Comparison of ENCODE assay signal across 8 mouse cellular contexts in the genomic region with DNA sequence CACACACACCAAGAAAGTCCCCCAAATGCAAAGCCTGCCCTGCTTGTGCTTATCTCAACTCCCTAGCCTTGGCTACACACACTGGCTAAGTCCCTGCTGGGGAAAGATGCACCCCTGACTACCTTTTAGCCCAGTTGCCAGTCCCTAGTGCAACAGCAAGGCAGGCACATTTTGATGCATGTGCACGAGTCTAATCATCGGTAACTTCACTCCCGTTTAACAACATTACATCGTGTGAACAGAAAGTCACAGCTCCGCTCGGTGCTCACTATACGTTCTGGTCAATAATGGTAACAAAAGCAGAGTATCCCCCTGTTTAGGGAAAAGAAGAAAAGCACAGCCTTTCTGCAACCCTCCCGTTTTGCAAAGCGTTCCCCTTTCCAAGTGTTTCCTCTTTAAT. TPM values are rescaled to one million over a fixed set of nuclear protein-coding genes. Genes with fewer than 3 reads are reported as not detected.
DNase-seq lines count a peak whose midpoint lies in the region; ATAC-seq lines count a peak whose summit lies in the region.

No protein-coding gene starts in this region.

- peaks cover 67% of the 10 kb centered on the region for H3K27me3 ChIP-seq in liver, embryonic 11.5 days (replicated peaks; ENCODE audit: control insufficient read depth, insufficient read depth, low read length)
- H3K27me3 ChIP-seq in embryonic facial prominence, embryonic 15.5 days = peaks cover 44% of the 10 kb centered on the region
- H3K27me3 ChIP-seq in intestine, embryonic 16.5 days (replicated peaks; ENCODE audit: control insufficient read depth, insufficient read depth, low read length) = peaks cover 23% of the 10 kb centered on the region
- H3K27me3 ChIP-seq in neural tube, embryonic 14.5 days (ENCODE audit: control insufficient read depth, insufficient read depth, low read length) = peaks cover 6% of the 10 kb centered on the region

- no peak for DNase-seq in liver, embryonic 11.5 days (ENCODE audit: low spot score)
- no peak for DNase-seq in liver
- no peak for DNase-seq in spleen, postnatal 36 days (ENCODE audit: low spot score in 2 of 2)
- no peak for DNase-seq in urinary bladder, adult 2 months (ENCODE audit: low spot score)
- DNase-seq in adrenal gland, postnatal 36 days = no peak

- H3K4me1 ChIP-seq in liver, embryonic 11.5 days (replicated peaks; ENCODE audit: control insufficient read depth, insufficient read depth, low read length) = no peaks in the 10 kb centered on the region
- H3K4me1 ChIP-seq in embryonic facial prominence, embryonic 15.5 days = peaks cover 29% of the 10 kb centered on the region
- peaks cover 12% of the 10 kb centered on the region; the same call in 1 of the 2 replicates for H3K4me1 ChIP-seq in intestine, embryonic 16.5 days (ENCODE audit: control insufficient read depth, insufficient read depth, low read length)
- H3K4me1 ChIP-seq in neural tube, embryonic 14.5 days (ENCODE audit: control insufficient read depth, insufficient read depth, low read length) = peaks cover 12% of the 10 kb centered on the region; the same call in 1 of the 2 replicates

- no peak overlapping the region for H3K27ac ChIP-seq in liver, embryonic 11.5 days (ENCODE audit: low read depth, low read length)
- H3K27ac ChIP-seq in embryonic facial prominence, embryonic 15.5 days (replicated peaks) = no peak overlapping the region
- no peak overlapping the region for H3K27ac ChIP-seq in intestine, embryonic 16.5 days (ENCODE audit: low read length)
- H3K27ac ChIP-seq in neural tube, embryonic 14.5 days (ENCODE audit: low read depth, low read length) = peak overlapping the region; percentile 66

- no peaks in the 10 kb centered on the region for H3K36me3 ChIP-seq in liver, embryonic 11.5 days (ENCODE audit: control insufficient read depth, insufficient read depth, low read length)
- H3K36me3 ChIP-seq in embryonic facial prominence, embryonic 15.5 days = no peaks in the 10 kb centered on the region
- no peaks in the 10 kb centered on the region for H3K36me3 ChIP-seq in intestine, embryonic 16.5 days (ENCODE audit: control insufficient read depth, insufficient read depth, low read length)
- no peaks in the 10 kb centered on the region for H3K36me3 ChIP-seq in neural tube, embryonic 14.5 days (ENCODE audit: control insufficient read depth, insufficient read depth, low read length)

- H3K4me3 ChIP-seq in liver, embryonic 11.5 days (ENCODE audit: low read depth, low read length) = peak overlapping the region; percentile 50
- peak overlapping the region; percentile 66 for H3K4me3 ChIP-seq in embryonic facial prominence, embryonic 15.5 days (replicated peaks)
- peak overlapping the region; percentile 63 for H3K4me3 ChIP-seq in intestine, embryonic 16.5 days (ENCODE audit: low read length)
- peak overlapping the region; percentile 66 for H3K4me3 ChIP-seq in neural tube, embryonic 14.5 days (ENCODE audit: low read depth, low read length)

- H3K4me2 ChIP-seq in liver, embryonic 11.5 days = peak overlapping the region; percentile 67
- peak overlapping the region; percentile 93 for H3K4me2 ChIP-seq in embryonic facial prominence, embryonic 15.5 days (replicated peaks)
- H3K4me2 ChIP-seq in intestine, embryonic 16.5 days (ENCODE audit: low read depth, low read length) = peak overlapping the region; percentile 91
- H3K4me2 ChIP-seq in neural tube, embryonic 14.5 days (ENCODE audit: low read depth, low read length) = peak overlapping the region; percentile 78

- WGBS in liver, embryonic 11.5 days = 1% methylated on average over 9 of the region's 9 CpGs
- under 1% methylated on average over 9 of the region's 9 CpGs for WGBS in embryonic facial prominence, embryonic 15.5 days
- 2% methylated on average over 9 of the region's 9 CpGs for WGBS in intestine, embryonic 16.5 days
- WGBS in neural tube, embryonic 14.5 days = under 1% methylated on average over 9 of the region's 9 CpGs

- H3K9ac ChIP-seq in liver, embryonic 11.5 days (ENCODE audit: low read depth, low read length) = no peak overlapping the region
- peak overlapping the region; percentile 54; the same call in 1 of the 2 replicates for H3K9ac ChIP-seq in embryonic facial prominence, embryonic 15.5 days
- H3K9ac ChIP-seq in intestine, embryonic 16.5 days (ENCODE audit: low read depth, low read length) = peak overlapping the region; percentile 61
- H3K9ac ChIP-seq in neural tube, embryonic 14.5 days (replicated peaks; ENCODE audit: low read depth, low read length) = peak overlapping the region; percentile 67; the same call in 1 of the 2 replicates

- ATAC-seq in liver, embryonic 11.5 days (replicated peaks; ENCODE audit: low FRiP score) = no peak
- ATAC-seq in embryonic facial prominence, embryonic 15.5 days (ENCODE audit: insufficient number of reproducible peaks, low FRiP score, low TSS enrichment, low read depth) = no peak
- ATAC-seq in intestine, embryonic 16.5 days = 0 out of 2 replicates have a peak, but pooled peaks have one; percentile 5
- peak; percentile 40 for ATAC-seq in neural tube, embryonic 14.5 days (ENCODE audit: low read depth)

- H3K9me3 ChIP-seq in liver, embryonic 11.5 days (ENCODE audit: control insufficient read depth, low read length) = no peaks in the 10 kb centered on the region
- no peaks in the 10 kb centered on the region for H3K9me3 ChIP-seq in embryonic facial prominence, embryonic 15.5 days (replicated peaks)
- no peaks in the 10 kb centered on the region for H3K9me3 ChIP-seq in intestine, embryonic 16.5 days (ENCODE audit: control insufficient read depth, low read length)
- H3K9me3 ChIP-seq in neural tube, embryonic 14.5 days (ENCODE audit: control insufficient read depth, low read length) = no peaks in the 10 kb centered on the region

RNA-seq across cellular contexts. Expression of gene Kirrel3, which starts 2.6 kb away (rescaled TPM):
- 0.77 and 0.97 TPM in 2 replicates for polyA plus RNA-seq in liver, embryonic 11.5 days (2014; fragmentation: Nextera tagmentation; extraction: Ambion mirVana)
- polyA plus RNA-seq in embryonic facial prominence, embryonic 15.5 days (2015; fragmentation: Nextera tagmentation; extraction: Ambion mirVana) = 6.2 and 6.6 TPM in 2 replicates
- polyA plus RNA-seq in intestine, embryonic 16.5 days (2015; fragmentation: Nextera tagmentation; extraction: Ambion mirVana) = 1.7 and 1.8 TPM in 2 replicates
- polyA plus RNA-seq in neural tube, embryonic 14.5 days (2014; fragmentation: Nextera tagmentation; extraction: Ambion mirVana) = 40.7 and 44.4 TPM in 2 replicates
- 0.08 and 0.32 TPM in 2 replicates for polyA plus RNA-seq in urinary bladder, adult 2 months (2012; rRNA removed)
- total RNA-seq in adrenal gland, postnatal 36 days (2021) = under 1 TPM; 0.26 to 0.33 TPM

Comparison
In these comparisons a context has a peak if more than half of its experiments do, and no peak if none do; other contexts are left out.
1. ATAC-seq: peak in intestine, embryonic 16.5 days (single experiment) and neural tube, embryonic 14.5 days (single experiment); none in liver, embryonic 11.5 days (single experiment) and embryonic facial prominence, embryonic 15.5 days (single experiment).
2. Peak in every context shown above with its lines, with median percentiles within 50 percentile points of each other: H3K4me2 ChIP-seq and H3K4me3 ChIP-seq.